Mouse (Mus musculus): Measurements from ENCODE around the gene Pga5.

Gene Pga5

DNA sequence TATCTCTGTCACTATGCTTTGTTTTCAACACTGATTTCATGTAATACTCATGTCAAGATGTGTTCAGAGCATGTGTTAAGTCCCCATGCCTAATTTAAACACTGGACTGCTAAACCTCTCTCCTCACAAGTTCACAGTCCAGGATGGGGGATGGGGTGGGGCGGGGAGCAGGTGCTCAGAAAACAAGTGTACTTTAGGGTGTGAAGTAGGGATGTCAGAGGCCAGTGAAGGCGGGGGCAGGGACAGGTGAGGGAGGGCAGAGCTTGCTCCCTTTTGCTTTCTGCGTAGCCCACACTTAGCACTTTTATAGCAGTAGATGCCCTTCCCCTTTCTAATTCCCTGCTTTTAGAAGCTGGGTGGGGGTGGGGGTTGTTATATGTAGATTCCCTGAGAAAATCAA is 12.8 kb downstream of the Pga5 start:
- DNase-seq (ENCODE audit: low read depth, low spot score) = no peak

- no peak for DNase-seq (ENCODE audit: low read depth, low spot score)
Measured at GRCm38 (mm10) chr19:10662665-10663064, 15.2 kb downstream of the Pga5 start.

DNA sequence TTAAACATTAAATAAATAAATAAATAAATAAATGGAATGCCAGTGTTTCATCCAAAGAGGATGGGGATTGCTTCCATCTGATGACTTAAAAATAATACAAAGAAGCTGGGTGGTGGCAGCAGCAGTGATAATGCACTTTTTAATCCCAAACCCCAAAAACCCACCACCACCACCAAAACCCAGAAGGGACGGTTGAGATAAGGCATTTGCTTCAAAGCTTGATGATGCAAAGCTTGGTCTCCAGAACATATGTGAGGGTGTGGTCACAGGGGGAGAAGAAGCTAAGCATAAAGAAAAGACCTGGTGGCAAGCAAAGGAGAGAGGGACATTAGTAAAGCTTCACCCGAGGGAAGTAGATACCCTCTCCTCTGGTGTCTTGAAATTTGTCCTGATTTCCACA is 16.0 kb downstream of the Pga5 start:
- no peak for DNase-seq (ENCODE audit: low read depth, low spot score)

- DNase-seq (ENCODE audit: low read depth, low spot score) = no peak
Measured at GRCm38 (mm10) chr19:10661373-10661772, 16.5 kb downstream of the Pga5 start.

DNA sequence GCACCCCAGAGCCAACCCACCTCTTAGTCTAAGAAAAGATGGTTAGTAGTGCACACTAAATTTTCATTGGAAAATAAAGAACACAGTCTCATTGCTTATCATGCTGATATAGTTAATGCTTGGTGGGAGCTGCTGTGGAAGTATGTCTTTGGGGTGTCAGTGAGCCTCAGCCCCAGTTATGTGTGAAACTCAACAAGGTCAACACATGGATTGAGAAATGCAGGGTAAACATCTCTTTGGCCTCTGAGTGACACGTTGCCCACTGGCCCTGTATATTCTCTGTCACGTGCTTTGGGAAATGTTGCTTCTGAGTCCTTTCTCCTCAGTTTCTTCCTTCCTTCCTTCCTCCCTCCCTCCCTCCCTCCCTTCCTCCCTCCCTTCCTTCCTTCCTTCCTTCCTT is 19.5 kb downstream of the Pga5 start:
- no peak for DNase-seq (ENCODE audit: low read depth, low spot score)

GRCm38 (mm10) chr19:10657742-10658141 is 20.1 kb downstream of the Pga5 start:
- DNase-seq (ENCODE audit: low read depth, low spot score) = no peak

GRCm38 (mm10) chr19:10656058-10656457 is 21.8 kb downstream of the Pga5 start:
- no peak for DNase-seq (ENCODE audit: low read depth, low spot score)

- DNase-seq (ENCODE audit: low read depth, low spot score) = no peak
Measured at GRCm38 (mm10) chr19:10648156-10648555, 29.7 kb downstream of the Pga5 start.

GRCm38 (mm10) chr19:10645616-10646015 is 32.3 kb downstream of the Pga5 start:
- no peak for DNase-seq (ENCODE audit: low read depth, low spot score)

DNA sequence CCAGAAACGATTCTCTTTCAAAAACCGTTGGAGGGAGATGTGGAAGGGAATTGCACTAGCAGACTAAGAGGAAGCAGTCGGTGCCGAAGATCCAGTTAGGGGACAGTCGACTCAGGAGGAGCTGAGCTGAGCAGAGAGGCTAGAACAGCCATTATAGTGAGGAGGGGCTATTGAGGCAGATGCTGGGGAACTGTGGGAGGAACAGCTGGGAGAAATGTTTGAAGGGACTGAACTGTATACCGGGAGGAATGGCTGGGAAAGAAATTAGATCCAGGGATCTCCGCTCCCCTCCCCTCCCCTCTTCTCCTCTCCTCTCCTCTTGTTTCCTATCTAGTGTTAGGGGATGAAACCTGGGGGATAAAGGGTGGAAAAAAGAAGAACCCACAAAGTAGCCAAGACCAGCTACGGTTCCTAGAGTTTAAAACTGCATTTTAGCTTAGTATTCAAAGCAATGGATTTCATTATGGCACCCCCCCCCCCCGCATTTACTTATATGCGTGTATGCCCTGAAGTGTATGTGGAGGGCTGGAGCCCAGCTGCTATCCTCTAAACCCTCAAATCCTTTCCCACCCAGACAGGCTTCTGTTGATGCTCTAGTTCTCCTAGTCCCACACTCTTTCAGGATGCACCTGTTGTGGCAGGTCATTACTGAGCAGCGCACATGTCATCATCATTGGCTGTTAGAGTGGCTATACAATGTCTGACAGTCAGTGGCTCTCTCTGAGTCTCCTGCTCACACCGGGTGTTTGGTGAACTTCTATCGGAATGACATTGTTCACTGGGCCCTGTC is 37.1 kb downstream of the Pga5 start:
- DNase-seq (ENCODE audit: low read depth, low spot score) = no peak

GRCm38 (mm10) chr19:10640080-10640479 is 37.8 kb downstream of the Pga5 start:
- DNase-seq (ENCODE audit: low read depth, low spot score) = no peak

- DNase-seq (ENCODE audit: low read depth, low spot score) = no peak
Measured at GRCm38 (mm10) chr19:10637840-10638239, 40.0 kb downstream of the Pga5 start.

DNA sequence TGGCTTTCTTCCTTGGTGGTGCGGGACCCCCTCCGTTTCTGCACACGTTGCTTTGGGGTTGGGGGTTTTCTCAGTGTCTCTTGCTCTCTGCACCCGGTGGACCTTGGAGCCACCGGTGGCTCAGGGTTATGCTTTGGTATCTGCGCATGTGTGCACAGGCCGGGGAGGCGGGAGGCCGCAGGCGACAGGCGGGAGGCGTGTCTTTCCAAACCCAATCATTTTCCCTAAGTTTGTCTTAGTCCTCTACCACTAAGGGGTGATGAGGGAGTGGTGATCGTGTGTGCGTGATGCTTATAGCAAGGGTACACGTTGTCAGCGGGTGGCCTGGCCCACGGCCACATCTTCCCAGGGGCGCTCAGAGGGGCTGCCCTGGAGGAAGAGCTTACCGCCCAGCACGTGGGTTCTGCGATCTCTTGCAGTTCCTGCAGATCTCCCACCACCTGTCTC is 43.0 kb downstream of the Pga5 start:
- DNase-seq (ENCODE audit: low read depth, low spot score) = no peak

GRCm38 (mm10) chr19:10634106-10634871 is 43.6 kb downstream of the Pga5 start, which contains the start of gene Vwce:
TSS of gene Vwce (plus strand) at chr19:10634213.
- no peak for DNase-seq (ENCODE audit: low read depth, low spot score)

Data from WW6 (cell line).